Mouse (Mus musculus) cortical plate, adult 2 months (tissue): ENCODE data around the gene Kcne1.

Experiments
- CTCF ChIP-seq: fragments of 200-500 bp; IDR thresholded peaks from 2 replicates; pipeline ENCODE4 v1.5.1; 2011; ENCODE audit warnings: mild to moderate bottlenecking, control low read depth, low read length; ENCODE audit not compliant: insufficient read depth; ENCODE audit errors: extremely low read depth
- POLR2A ChIP-seq: fragments of 200-500 bp; IDR thresholded peaks from 2 replicates; pipeline ENCODE4 v1.6.1; 2011; ENCODE audit warnings: mild to moderate bottlenecking, low read length, control low read depth; ENCODE audit not compliant: insufficient read depth; ENCODE audit errors: extremely low read depth

- TF ChIP-seq CTCF = no peak
- TF ChIP-seq POLR2A = no peak
Observed at GRCm38 (mm10) chr16:92320361-92320760, 38.9 kb downstream of the Kcne1 start.
